Mouse (Mus musculus): ENCODE measurements around the gene Prkcsh.
A peak's percentile ranks its signal among the peaks of the same experiment; 100 is the strongest.

Prkcsh gene

GRCm38 (mm10) chr9:21987592-21988342 lies 14.8 kb upstream of the Prkcsh start:
- no peak for DNase-seq (ENCODE audit: low spot score in 2 of 2)

GRCm38 (mm10) chr9:21988421-21989101 lies 14.0 kb upstream of the Prkcsh start:
- no peak for DNase-seq (ENCODE audit: low spot score in 2 of 2)

- DNase-seq (ENCODE audit: low spot score in 2 of 2): no peak
These were observed 13.1 kb upstream of the Prkcsh start, which contains the start of gene Rgl3 for GRCm38 (mm10) chr9:21989230-21990110. Gene Rgl3 (minus strand): TSS chr9:21989446.

- DNase-seq (ENCODE audit: low spot score in 2 of 2): no peak
These were observed 10.4 kb upstream of the Prkcsh start for GRCm38 (mm10) chr9:21992227-21992626.

- no peak for DNase-seq (ENCODE audit: low spot score in 2 of 2)
These were observed 6.3 kb upstream of the Prkcsh start for GRCm38 (mm10) chr9:21996178-21996867.

- DNase-seq (ENCODE audit: low spot score in 2 of 2): no peak
These were observed 2.3 kb upstream of the Prkcsh start for GRCm38 (mm10) chr9:22000296-22000695.

- no peak for DNase-seq (ENCODE audit: low spot score in 2 of 2)
These were observed 973 bp upstream of the Prkcsh start for GRCm38 (mm10) chr9:22001633-22002032.

GRCm38 (mm10) chr9:22003163-22003554 lies 553 bp downstream of the Prkcsh start:
- DNase-seq (ENCODE audit: low spot score in 2 of 2): peak in 1 of 2 experiments; percentile 61

GRCm38 (mm10) chr9:22004546-22004945 lies 1.9 kb downstream of the Prkcsh start:
- no peak for DNase-seq (ENCODE audit: low spot score in 2 of 2)

- DNase-seq (ENCODE audit: low spot score in 2 of 2): no peak
These were observed 8.4 kb downstream of the Prkcsh start for GRCm38 (mm10) chr9:22011055-22011454.

- no peak for DNase-seq (ENCODE audit: low spot score in 2 of 2)
These were observed 10.1 kb downstream of the Prkcsh start for GRCm38 (mm10) chr9:22012731-22013130.

- no peak for DNase-seq (ENCODE audit: low spot score in 2 of 2)
These were observed 13.6 kb downstream of the Prkcsh start for GRCm38 (mm10) chr9:22016245-22016644.

- DNase-seq (ENCODE audit: low spot score in 2 of 2): no peak
These were observed 14.7 kb downstream of the Prkcsh start for GRCm38 (mm10) chr9:22017208-22017825.

GRCm38 (mm10) chr9:22024592-22024991 lies 22.0 kb downstream of the Prkcsh start:
- no peak for DNase-seq (ENCODE audit: low spot score in 2 of 2)

GRCm38 (mm10) chr9:22028467-22028866 lies 25.9 kb downstream of the Prkcsh start:
- DNase-seq (ENCODE audit: low spot score in 2 of 2): no peak

- no peak for DNase-seq (ENCODE audit: low spot score in 2 of 2)
These were observed 27.8 kb downstream of the Prkcsh start for GRCm38 (mm10) chr9:22030386-22030785.

- no peak for DNase-seq (ENCODE audit: low spot score in 2 of 2)
These were observed 32.9 kb downstream of the Prkcsh start for GRCm38 (mm10) chr9:22035300-22036044.

- no peak for DNase-seq (ENCODE audit: low spot score in 2 of 2)
These were observed 35.2 kb downstream of the Prkcsh start for GRCm38 (mm10) chr9:22037826-22038225.

- no peak for DNase-seq (ENCODE audit: low spot score in 2 of 2)
These were observed 39.2 kb downstream of the Prkcsh start for GRCm38 (mm10) chr9:22041832-22042231.

GRCm38 (mm10) chr9:22047329-22047728 lies 44.7 kb downstream of the Prkcsh start:
- no peak for DNase-seq (ENCODE audit: low spot score in 2 of 2)
